Mouse (Mus musculus): ENCODE results near the gene Mtmr6. TPM values are rescaled to one million over a fixed set of nuclear protein-coding genes. Genes with fewer than 3 reads are reported as not detected.

Gene Mtmr6
- total and polyA plus RNA-seq, 3 experiments: 21.3 to 29.1 TPM; not detected in 1

GRCm38 (mm10) chr14:60262316-60262715 lies 2.7 kb upstream of the Mtmr6 start:
- peaks cover 0 to 7% of the 10 kb centered on the region in 2 experiments; a peak in 2 of 4 replicates for H3K36me3 ChIP-seq (ENCODE audit: control insufficient read depth in 1 of 2, insufficient read depth in 2 of 2, low read length in 2 of 2)
- no peak overlapping the region for H3K9ac ChIP-seq (ENCODE audit: control insufficient read depth, low read depth, low read length, poor library complexity, severe bottlenecking)
- no peaks in the 10 kb centered on the region for H3K27me3 ChIP-seq (ENCODE audit: control insufficient read depth in 1 of 2, insufficient read depth in 2 of 2, low read length in 2 of 2)
- H3K9me3 ChIP-seq (replicated peaks; ENCODE audit: insufficient read depth, low read length): no peaks in the 10 kb centered on the region
- no peak overlapping the region for H3K27ac ChIP-seq (ENCODE audit: control insufficient read depth, low read depth, low read length)
- H3K4me1 ChIP-seq (ENCODE audit: control insufficient read depth in 1 of 2, insufficient read depth in 2 of 2, low read length in 2 of 2): peaks cover 0 to 9% of the 10 kb centered on the region in 2 experiments; a peak in 2 of 4 replicates
- DNase-seq (ENCODE audit: low read depth, low spot score): no peak
- H3K4me3 ChIP-seq (ENCODE audit: control insufficient read depth in 1 of 2, insufficient read depth in 1 of 2, low read depth in 2 of 2, low read length in 2 of 2): no peak overlapping the region
- H3K79me2 ChIP-seq (ENCODE audit: control insufficient read depth, insufficient read depth, low read length, poor library complexity): peaks cover 12% of the 10 kb centered on the region
- TF ChIP-seq KAT2A (conservative IDR thresholded peaks at IDR 0.05; ENCODE audit: low read depth, low read length) (no peak), ZNF384 (IDR thresholded peaks at IDR 0.05; ENCODE audit: low read depth, low read length) (no peak), UBTF (IDR thresholded peaks at IDR 0.05; ENCODE audit: borderline replicate concordance, insufficient read depth, low read depth, low read length) (no peak), ELF1 (IDR thresholded peaks at IDR 0.05; ENCODE audit: low read depth, low read length) (no peak), NELFE (IDR thresholded peaks at IDR 0.05; ENCODE audit: low read depth, low read length) (no peak), MEF2A (IDR thresholded peaks at IDR 0.05; ENCODE audit: extremely low read depth, insufficient replicate concordance, low read depth, low read length, poor library complexity, severe bottlenecking) (no peak), MYB (IDR thresholded peaks at IDR 0.05; ENCODE audit: low read depth, low read length) (no peak), ETS1 (IDR thresholded peaks at IDR 0.05; ENCODE audit: low read depth, low read length) (no peak), POLR2AphosphoS5 (IDR thresholded peaks at IDR 0.05; ENCODE audit: borderline replicate concordance, low read depth, low read length) (no peak), RCOR1 (IDR thresholded peaks at IDR 0.05; ENCODE audit: low read depth, low read length) (no peak)

GRCm38 (mm10) chr14:60269333-60269732 lies 4.3 kb downstream of the Mtmr6 start:
- Histone ChIP-seq H3K79me2 (ENCODE audit: control insufficient read depth, insufficient read depth, low read length, poor library complexity) (peaks cover 38% of the 10 kb centered on the region), H3K36me3 (ENCODE audit: control insufficient read depth in 1 of 2, insufficient read depth in 2 of 2, low read length in 2 of 2) (peaks cover 0 to 15% of the 10 kb centered on the region in 2 experiments; a peak in 2 of 4 replicates), H3K27ac (ENCODE audit: control insufficient read depth, low read depth, low read length) (no peak overlapping the region), H3K27me3 (ENCODE audit: control insufficient read depth in 1 of 2, insufficient read depth in 2 of 2, low read length in 2 of 2) (no peaks in the 10 kb centered on the region), H3K4me3 (ENCODE audit: control insufficient read depth in 1 of 2, insufficient read depth in 1 of 2, low read depth in 2 of 2, low read length in 2 of 2) (no peak overlapping the region), H3K4me1 (ENCODE audit: control insufficient read depth in 1 of 2, insufficient read depth in 2 of 2, low read length in 2 of 2) (peaks cover 0 to 9% of the 10 kb centered on the region in 2 experiments; a peak in 3 of 4 replicates), H3K9ac (ENCODE audit: control insufficient read depth, low read depth, low read length, poor library complexity, severe bottlenecking) (no peak overlapping the region), H3K9me3 (replicated peaks; ENCODE audit: insufficient read depth, low read length) (no peaks in the 10 kb centered on the region)
- DNase-seq (ENCODE audit: low read depth, low spot score): peak; percentile 35
- TF ChIP-seq TBP (IDR thresholded peaks at IDR 0.05; ENCODE audit: low read depth, low read length) (no peak), RAD21 (IDR thresholded peaks at IDR 0.05; ENCODE audit: low read depth, low read length) (no peak), HCFC1 (IDR thresholded peaks at IDR 0.05; ENCODE audit: low read depth, low read length) (no peak), BHLHE40 (IDR thresholded peaks at IDR 0.05; ENCODE audit: borderline replicate concordance, low read depth, low read length) (no peak), MAZ (IDR thresholded peaks at IDR 0.05; ENCODE audit: low read depth, low read length) (no peak), CHD1 (IDR thresholded peaks at IDR 0.05; ENCODE audit: low read depth, low read length) (no peak), SMC3 (IDR thresholded peaks at IDR 0.05; ENCODE audit: low read depth, low read length) (no peak), CTCF (IDR thresholded peaks at IDR 0.05 in 2 of 3, conservative IDR thresholded peaks at IDR 0.05 in 1 of 3; ENCODE audit: control insufficient read depth in 1 of 3, insufficient read depth in 1 of 3, low read depth in 2 of 3, low read length in 3 of 3, poor library complexity in 1 of 3, severe bottlenecking in 1 of 3) (no peak), E2F4 (IDR thresholded peaks at IDR 0.05; ENCODE audit: borderline replicate concordance, low read depth, low read length) (no peak)
